Comparison of ENCODE assay signal across 13 mouse cellular contexts in the genomic region with DNA sequence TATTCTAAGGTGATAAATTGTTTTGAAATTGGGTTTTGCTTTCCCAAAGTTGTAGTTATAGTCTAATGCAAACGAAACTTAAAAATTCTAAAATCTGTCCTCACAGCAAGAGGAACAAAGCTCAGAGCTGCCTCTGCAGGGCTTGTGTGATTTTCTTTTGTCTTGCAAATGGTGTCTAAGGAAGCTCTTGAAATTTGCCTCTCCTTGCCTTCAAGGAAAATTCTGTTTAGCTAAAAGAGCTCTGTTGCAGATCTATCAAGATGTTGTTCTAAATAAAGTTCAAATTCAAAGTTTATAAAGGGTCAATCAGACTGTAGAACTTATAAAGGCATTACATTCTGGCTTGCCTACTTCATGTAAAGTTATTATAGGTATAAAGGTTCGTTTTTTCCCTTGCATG. TPM values are rescaled to one million over a fixed set of nuclear protein-coding genes. Genes with fewer than 3 reads are reported as not detected.
"Had no signal": no experiment of that assay in that cellular context is flagged by ENCODE, and none has a peak within 500 bp of the region (broad histone marks: within the 10 kb centered on the region; RNA-seq: fewer than 3 reads in every experiment).

No protein-coding gene starts in this region.

RNA-seq across cellular contexts. Expression of a gene that starts 53.6 kb away (rescaled TPM):
- polyA plus RNA-seq: neural tube, embryonic 13.5 days; neural tube, embryonic 14.5 days; neural tube, embryonic 15.5 days; small intestine, adult 2 months; spleen, adult 2 months; stomach, embryonic 14.5 days; stomach, embryonic 15.5 days; stomach, embryonic 16.5 days; stomach, postnatal 0 days; testis, adult 2 months; thymus, adult 2 months; thymus, postnatal 0 days; urinary bladder, adult 2 months had no signal
